Mouse (Mus musculus) embryonic fibroblast, embryonic 13.5 days (primary cell): ENCODE results near the gene E130114P18Rik.

ENCODE experiments used
- CTCF ChIP-seq: IDR thresholded peaks from 2 replicates; pipeline ENCODE4 v1.5.1; 2011; ENCODE audit warnings: mild to moderate bottlenecking, control low read depth, low read length, moderate library complexity, borderline replicate concordance; ENCODE audit not compliant: insufficient read depth
- POLR2A ChIP-seq: IDR thresholded peaks from 2 replicates; pipeline ENCODE4 v1.6.1; 2011; ENCODE audit warnings: low read depth, mild to moderate bottlenecking, control low read depth, low read length, moderate library complexity

GRCm38 (mm10) chr4:97777081-97777705, 685 bp downstream of the E130114P18Rik start:
- TF ChIP-seq CTCF (no peak), POLR2A (no peak)
